Mouse (Mus musculus) lung, postnatal 25 days (tissue): ENCODE data around the gene U2af1.
A peak's percentile ranks its signal among the peaks of the same experiment; 100 is the strongest.

Source experiments
- DNase-seq: peaks from one replicate; pipeline ENCODE4 v3.0.0; 2022; ENCODE audit warnings: low spot score

U2af1 gene

DNA sequence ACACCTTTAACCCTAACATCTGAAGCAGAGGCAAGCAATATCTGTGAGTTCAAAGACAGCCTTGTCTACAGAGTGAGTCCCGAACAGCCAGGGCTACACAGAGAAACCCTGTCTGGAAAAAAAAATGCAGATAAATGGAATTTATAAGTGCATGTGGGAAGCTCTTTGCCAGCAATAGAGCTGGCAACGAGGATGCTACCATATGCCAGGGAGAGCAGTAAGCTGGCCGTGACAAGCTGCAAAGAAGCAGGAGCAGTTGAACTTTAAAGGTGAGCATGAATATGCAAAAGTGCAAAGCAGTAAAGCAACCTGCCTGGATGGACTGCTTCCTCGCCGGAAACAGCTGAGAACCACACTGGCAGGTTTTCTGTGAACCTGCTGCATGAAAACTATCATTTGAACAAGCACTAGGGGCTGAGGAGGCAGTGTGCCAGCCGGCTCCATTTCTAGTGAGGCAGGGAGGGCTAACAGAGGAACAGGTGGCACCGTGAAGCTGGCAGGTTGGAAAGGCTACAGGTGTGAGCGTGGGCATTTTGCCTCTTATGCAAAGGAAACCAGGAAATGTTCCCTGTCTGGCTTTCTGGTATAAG is 2.1 kb upstream of the U2af1 start:
- no peak for DNase-seq

DNA sequence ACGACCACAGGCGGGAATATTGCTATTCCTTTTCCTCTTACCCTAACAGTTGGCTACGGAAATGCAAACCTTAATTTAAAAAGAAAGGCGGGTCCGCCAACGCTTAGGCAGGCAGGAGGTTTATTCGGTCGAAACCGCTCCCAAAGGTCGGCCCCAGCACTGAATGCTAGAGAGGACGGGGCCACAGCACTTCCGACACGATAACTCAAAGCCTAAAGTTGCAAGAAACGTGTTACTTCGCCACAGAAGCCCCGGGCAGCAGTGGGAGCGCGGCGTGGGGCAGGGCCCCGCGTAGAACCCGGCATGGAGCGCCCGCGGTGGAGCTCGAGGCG is 590 bp downstream of the U2af1 start:
- no peak for DNase-seq

- no peak for DNase-seq
Observed at GRCm38 (mm10) chr17:31657141-31657983, 1.3 kb downstream of the U2af1 start.

DNA sequence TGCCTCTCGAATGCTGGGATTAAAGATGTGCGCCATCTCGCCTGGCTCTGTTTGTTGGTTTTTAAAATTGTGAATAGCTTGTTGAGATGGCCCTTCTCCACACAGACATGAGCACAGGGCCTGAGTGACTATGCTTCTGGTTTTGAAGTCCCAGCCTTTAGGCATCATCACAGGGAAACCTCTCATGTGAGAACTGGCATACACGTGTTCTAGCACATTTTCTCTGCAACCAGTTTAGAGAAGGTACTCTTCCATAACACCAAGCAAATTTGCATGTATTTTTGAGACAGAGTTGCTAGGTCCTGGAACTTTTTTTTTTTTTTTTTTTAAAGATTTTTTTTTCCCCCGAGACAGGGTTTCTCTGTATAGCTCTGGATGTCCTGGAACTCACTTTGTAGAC is 2.0 kb downstream of the U2af1 start:
- no peak for DNase-seq

- DNase-seq, result no peak
Observed at GRCm38 (mm10) chr17:31655366-31655765, 3.3 kb downstream of the U2af1 start.

DNA sequence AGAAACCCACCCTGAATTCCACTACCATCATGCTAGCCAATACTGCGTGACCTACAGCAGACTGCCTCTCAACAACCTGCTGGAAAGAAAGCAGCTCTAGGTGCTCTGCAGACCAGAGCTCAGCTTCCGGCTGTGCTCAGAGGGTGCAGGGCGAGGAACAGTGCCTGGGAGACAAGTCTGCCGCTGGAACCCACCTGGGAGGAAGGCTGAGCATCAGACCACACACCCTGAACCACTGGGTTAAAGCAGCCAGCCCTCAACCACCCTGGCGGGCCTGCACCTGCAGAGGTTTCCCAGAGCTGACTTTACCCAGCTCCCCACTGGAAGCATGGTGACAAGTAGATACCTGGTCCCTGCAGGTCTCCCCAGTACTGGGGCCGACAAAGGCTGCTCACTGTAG is 5.4 kb downstream of the U2af1 start:
- DNase-seq, result no peak

DNA sequence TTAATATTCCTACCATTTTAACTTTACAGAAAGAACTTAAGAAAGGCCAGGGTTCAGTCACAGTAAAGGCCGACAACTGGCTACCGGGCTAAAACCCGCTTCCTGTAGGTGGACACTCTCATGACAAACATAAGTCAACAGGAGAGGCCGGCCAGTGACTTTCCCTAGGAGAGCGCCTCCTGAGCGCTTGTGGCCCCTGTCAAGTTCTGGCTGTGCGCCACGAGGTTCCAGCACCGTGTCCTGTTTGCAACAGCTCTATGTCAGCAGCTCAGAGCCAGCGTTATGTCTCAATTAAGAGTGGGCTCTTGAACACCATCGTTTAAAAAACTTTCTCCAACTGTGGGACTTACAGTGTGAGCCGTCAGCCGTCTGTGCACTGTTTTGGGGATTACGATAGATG is 6.5 kb downstream of the U2af1 start:
- no peak for DNase-seq

DNA sequence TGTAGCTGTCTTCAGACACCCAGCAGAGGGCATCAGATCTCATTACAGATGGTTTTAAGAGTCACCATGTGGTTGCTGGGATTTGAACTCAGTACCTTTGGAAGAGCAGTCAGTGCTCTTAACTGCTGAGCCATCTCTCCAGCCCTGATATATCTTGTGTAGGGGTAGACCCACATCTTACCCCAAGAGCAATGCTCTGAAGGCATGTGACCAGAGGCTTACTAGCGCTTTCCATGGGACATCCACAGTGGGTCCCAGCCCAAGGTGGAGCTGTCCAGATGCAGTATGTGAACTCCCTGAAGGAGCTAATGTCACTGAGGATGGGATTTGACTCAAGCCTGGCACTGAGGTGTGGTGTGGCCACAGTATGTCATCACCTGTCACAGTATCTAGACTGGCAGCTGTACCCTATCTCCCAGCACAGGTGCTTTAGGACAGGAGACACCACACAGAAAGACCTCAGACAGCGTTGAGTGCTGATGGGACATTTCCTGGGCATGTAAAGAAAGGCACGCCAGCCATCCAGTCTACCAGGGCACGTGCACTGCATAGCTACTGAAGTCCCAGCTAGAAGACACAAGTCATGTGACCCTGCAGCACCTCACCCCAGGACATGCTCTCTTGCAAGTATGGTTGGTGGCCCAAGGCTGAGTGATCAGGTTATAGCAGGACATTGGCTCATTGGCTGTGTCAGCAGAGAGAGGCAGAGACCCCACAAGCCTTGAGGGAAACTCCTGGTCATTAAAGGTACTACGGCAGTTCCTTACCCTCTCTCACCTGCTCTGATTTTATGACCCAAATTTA is 12.3 kb downstream of the U2af1 start:
- DNase-seq, result no peak

DNA sequence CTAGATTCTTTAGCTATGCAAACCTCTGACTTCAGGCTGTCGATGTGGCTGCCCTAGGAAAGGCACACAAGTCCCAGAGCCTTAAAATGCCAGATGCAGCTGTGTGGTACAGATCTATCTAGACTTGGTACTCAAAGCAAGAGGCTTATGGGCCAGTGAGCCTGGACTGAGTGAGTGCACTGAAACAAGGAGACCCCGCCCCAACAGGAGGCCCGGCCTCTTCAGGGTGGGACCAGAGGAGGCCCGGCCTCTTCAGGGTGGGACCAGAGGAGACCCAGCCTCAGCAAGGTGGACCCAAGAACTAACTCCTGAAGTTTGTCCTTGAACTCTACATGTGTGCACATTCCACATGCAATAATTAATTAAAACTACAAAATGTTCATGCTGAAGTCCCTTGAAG is 15.8 kb downstream of the U2af1 start:
- DNase-seq, result no peak

DNA sequence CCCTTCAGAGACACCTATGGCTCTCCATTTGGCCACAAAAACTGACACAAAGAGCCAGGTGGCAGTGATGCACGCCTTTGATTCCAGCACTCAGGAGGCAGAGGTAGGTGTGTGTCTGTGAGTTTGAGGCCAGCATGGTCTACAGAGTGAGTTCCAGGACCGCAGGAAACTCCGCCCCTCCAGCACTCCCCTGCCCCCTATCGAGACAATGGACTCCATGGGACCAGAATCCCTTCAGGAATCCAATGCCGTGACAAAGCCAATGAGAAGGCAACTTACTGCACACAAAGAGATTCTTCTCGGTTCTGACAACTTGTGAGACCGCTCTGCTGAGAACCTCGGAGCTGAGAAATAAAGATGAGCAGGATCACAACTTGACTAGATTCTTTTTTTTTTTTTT is 16.4 kb downstream of the U2af1 start:
- no peak for DNase-seq

DNA sequence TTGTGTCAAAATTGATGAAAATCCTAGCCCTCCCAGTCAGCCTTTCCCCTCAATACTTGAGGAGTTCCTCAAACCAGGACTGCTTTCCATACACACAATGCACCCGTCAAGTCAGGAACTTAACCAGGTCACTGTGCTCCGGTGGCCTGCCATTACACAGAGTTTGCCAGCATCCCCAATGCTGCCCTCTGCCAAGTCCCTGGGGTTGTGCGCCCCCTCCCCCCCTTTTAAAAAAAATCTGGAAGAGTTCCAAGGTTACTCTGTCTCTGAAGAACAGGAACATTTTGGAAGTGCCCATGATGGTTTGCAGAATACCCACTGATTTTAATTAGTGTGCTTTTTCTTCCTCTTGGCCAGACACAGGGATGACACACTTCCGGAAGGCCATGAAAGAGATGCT is 19.0 kb downstream of the U2af1 start:
- no peak for DNase-seq

DNA sequence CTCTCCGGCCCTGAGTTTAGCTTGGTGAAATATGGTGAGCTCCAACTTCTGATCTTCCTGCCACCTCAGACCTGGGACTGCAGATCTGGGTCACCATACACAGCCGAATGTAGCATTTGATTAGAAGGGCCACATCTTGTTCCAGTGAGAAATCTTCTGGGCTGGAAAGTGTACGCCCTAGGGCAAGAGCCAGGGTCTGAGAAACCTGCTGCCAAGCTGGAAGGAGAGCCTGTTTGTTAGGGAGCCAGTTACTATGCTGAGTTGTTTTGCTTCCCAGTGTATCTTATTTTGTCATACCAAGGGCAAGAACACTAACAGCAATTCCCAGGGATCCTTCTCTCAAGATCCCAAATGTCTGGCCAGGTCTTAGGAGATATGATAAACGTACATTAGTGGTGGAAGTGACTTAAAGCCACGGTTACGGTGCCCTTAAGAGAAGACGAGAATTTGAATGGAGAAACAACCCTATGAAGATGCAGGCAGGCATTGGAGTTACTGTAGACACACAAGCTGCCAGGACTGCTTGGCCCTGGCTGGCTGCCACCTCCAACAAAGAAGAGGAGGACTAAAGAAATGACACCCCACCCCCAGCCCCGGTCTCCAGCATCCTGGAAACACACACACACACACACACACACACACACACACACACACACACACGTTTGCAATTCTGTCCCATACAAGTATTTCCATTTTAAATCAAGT is 20.7 kb downstream of the U2af1 start:
- DNase-seq, result no peak

DNA sequence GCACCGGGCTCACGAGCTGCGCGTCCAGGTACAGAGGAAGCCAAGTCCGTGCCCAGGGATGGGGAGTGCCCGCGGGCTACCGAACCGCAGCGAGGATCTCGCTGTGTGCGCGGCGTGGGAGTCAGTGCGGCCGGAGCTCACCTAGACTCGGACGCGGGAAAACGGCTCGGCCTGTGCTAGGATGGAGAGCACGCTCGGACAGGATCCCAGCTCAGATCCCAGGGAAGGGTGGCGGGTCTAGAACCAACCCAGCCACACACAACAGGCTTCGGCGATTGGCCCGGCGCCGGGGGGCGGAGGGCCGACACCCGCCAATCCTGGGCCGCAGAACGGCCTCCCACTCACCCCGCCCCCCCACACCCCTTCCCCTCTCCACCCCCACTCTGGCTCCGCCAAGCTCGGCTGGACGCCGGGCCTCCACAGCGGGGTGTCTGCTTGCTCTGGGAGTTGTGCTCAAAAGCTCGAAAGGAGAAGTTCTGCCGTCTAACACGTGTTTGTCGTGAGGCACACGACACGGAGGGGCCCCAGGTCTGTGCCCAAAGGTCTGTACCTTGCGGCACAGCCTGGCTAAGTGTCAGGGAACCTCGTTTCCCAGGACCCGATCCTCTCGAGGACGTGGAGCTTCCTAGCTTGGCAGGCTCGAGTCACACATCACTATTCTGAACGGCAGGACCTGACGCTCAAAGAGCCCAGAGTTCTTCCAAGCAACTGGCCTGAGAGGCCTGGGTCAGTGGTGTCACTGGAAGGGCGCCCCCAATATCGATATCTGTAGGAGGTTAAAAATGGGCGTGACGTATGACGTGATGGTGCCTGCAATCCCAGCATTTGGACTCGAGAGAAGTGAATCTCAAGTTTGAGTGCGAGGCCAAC is 21.5 kb downstream of the U2af1 start, which contains the start of gene Cbs:
Gene Cbs (minus strand): TSS at position 297 of the 870 bp plus-strand sequence.
- peak; percentile 84 for DNase-seq

DNA sequence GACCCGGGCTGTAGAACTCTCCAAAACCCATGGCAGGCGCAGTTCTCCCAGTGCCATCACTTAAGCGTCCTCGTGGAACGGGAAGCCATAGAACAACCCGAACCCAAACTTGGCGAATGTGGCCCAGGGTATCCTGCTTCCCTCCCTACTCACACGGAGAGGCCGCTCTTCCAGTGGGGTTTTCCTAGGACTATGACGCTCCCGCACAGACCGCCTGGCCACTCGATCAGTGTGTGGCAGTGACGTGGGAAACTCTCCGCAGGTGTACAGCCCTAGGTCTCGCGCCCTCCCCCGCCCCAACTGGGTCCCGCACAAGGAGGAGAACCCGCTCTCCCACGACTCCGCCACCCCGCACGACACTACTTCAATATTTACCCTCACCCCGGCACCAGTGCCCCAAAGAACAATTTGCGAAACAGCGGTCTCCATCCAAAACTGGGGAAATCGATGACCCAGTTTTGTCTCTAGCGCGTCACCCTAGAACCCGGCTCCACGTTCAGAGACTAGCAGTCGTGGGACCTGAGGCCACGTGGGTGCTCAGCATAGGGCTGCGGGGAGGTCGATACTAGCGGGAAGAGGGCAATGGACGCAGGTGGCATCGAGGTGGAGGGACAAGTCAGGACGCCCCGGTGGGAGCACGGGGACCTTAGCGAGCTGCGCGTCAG is 22.3 kb downstream of the U2af1 start:
- no peak for DNase-seq

GRCm38 (mm10) chr17:31635781-31636180 is 22.9 kb downstream of the U2af1 start:
- no peak for DNase-seq

DNA sequence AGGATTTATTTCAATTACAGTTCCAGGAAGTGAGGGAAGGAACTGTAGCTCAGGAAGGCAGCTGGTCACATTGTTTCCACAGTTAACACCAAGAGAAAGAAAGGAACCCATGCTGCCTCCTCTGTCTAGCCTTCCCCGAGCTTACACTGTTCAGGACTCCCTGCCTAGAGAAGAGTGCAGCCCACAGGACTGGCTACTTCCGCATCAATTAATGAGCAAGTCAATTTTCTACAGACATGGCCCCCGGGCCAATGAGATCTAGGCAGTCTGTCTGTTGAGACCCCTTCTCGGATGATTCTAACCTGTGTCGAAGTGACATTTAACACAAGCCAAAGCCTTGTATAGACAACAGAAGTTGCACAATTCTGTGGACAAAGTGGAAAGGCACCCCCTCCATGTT is 23.8 kb downstream of the U2af1 start:
- no peak for DNase-seq

DNA sequence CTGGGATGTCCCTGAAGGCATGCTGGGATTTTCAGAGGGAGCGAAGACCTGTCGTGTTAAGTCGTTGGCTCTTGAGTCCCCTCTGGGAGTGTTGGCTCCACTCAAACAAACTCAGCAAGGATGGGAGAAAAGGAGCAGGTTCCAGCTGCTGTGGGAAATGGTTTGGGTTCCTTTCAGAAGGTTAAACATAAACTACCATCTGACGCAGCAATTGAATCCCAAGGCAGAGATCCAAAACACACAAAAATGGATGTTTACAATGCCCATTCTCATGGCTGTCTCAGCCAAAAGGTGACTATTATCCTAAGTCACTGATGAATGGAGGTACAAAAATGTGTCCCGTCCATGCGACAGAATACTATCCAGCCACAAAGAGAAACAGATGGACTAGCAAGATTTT is 25.7 kb downstream of the U2af1 start:
- no peak for DNase-seq

GRCm38 (mm10) chr17:31631081-31631800 is 27.5 kb downstream of the U2af1 start:
- DNase-seq, result no peak

GRCm38 (mm10) chr17:31627961-31628360 is 30.7 kb downstream of the U2af1 start:
- no peak for DNase-seq

DNA sequence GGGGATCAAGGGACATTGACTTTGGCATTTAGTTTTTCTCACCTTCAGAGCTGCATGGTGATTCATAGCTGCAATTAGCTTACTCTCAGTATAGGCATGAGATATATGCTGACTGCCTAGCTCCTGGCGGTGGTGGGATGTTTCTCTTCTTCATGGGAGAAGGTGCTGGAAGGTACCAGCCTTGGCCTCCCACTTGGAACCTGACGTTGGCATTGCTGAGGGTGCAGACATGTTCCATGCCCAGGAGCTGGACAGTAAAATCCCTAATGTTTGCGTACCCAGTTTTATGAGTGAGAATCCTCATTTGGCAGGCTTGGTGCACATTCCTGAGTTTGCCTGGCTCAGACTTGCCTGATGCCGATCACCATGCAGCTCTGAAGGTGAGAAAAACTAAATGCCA is 35.6 kb downstream of the U2af1 start:
- DNase-seq, result no peak
